Mouse (Mus musculus): ENCODE measurements at regions not wholly inside any gene's neighbourhood (a gene's known extent, or its start where the extent isn't known, plus 50 kb on each side); places are given as distances from the start of the nearest gene placed in this dataset.

GRCm38 (mm10) chr11:110889354-110890151 is 78.3 kb upstream of the Kcnj16 start:
- no peak for DNase-seq (ENCODE audit: low read depth, low spot score)

- no peak for DNase-seq (ENCODE audit: low read depth, low spot score)
Observed at GRCm38 (mm10) chr11:110890411-110890810, 77.4 kb upstream of the Kcnj16 start.

GRCm38 (mm10) chr11:110902918-110903317 is 64.9 kb upstream of the Kcnj16 start:
- no peak for DNase-seq (ENCODE audit: low read depth, low spot score)
